Mouse (Mus musculus): ENCODE data around the gene Ppp1r1a. TPM values are rescaled to one million over a fixed set of nuclear protein-coding genes. Genes with fewer than 3 reads are reported as not detected.

The Ppp1r1a gene
- total RNA-seq, 1 experiment, result 14.1 TPM

DNA sequence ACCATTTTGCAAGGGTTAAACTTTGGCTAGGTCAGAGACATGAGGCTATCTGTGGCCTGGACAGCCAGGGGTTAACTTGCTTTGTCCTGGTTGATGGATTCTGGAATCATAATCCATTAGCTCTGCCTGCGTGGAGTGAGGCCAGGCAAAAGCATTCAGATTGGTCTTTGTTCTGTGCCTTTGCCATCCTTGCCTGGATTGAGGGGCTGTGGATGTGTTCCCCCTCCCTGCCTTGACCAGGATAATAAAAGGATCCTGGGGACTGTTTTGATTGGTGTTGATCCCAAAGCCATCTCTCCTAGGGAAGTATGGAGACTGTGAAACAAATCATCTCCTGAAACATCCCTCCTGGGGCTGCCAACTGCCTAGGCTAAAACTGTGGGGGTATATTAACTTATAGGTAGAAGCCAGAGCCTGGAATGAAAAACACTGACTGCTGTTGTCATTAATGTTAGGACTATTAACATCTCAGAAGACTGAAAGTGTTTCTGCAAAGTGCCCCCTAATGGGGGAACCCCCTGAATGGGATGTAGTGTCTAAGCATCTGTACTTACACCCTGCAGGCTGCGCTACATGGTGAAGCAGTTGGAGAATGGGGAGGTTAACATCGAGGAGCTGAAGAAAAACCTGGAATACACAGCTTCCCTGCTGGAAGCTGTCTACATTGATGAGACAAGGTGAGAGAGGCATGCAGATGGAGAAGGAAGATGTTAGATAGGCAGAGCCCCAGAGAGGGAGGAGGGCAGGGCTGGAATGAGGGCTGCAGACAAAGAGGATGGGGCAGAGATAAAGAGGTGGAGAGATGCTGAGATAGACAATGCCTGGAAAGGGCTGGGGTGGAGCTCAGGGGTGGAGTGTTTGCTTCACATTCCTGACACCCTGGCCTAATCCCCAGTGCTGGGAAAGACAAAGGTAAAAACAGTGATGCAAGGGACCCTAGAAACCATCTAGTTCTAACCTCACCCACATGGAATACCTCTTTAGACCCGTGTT lies 18.1 kb downstream of the Ppp1r1a start:
- in situ Hi-C loops (cut with MboI; ENCODE audit: low sequenced_read_pairs in 2 of 2, unreplicated experiment in 2 of 2), result no loop called here
- H3K9ac ChIP-seq (ENCODE audit: insufficient read depth, low read depth, low read length, poor library complexity, severe bottlenecking), result 0 out of 2 replicates have a peak overlapping the region, but pooled peaks have one; percentile 10
- DNase-seq (ENCODE audit: low read depth, low spot score), result peak; percentile 70
- H3K36me3 ChIP-seq (ENCODE audit: control insufficient read depth, insufficient read depth, low read length, poor library complexity, severe bottlenecking), result peaks cover 7% of the 10 kb centered on the region; the same call in 1 of the 2 replicates
- no peak overlapping the region for H3K4me3 ChIP-seq (ENCODE audit: insufficient read depth in 1 of 2, low read depth in 1 of 2, low read length in 2 of 2, poor library complexity in 1 of 2, severe bottlenecking in 1 of 2)
- TF ChIP-seq CHD2 (IDR thresholded peaks at IDR 0.05; ENCODE audit: low read depth, low read length), result no peak; the same call in 1 of the 2 replicates
- TF ChIP-seq MAFK (IDR thresholded peaks at IDR 0.05; ENCODE audit: insufficient read depth, low read depth, low read length), result 0 out of 2 replicates have a peak, but pooled peaks have one; percentile 24
- H3K4me1 ChIP-seq (ENCODE audit: control insufficient read depth in 2 of 2, insufficient read depth in 2 of 2, low read length in 2 of 2, poor library complexity in 1 of 2), result peaks cover 17 to 38% of the 10 kb centered on the region in 2 experiments; a peak in 3 of 4 replicates
- H3K27ac ChIP-seq (ENCODE audit: insufficient read depth, low read depth, low read length, poor library complexity, severe bottlenecking), result peak overlapping the region; percentile 96
- no peaks in the 10 kb centered on the region for H3K9me3 ChIP-seq (ENCODE audit: control insufficient read depth, insufficient read depth, low read depth, low read length)

DNA sequence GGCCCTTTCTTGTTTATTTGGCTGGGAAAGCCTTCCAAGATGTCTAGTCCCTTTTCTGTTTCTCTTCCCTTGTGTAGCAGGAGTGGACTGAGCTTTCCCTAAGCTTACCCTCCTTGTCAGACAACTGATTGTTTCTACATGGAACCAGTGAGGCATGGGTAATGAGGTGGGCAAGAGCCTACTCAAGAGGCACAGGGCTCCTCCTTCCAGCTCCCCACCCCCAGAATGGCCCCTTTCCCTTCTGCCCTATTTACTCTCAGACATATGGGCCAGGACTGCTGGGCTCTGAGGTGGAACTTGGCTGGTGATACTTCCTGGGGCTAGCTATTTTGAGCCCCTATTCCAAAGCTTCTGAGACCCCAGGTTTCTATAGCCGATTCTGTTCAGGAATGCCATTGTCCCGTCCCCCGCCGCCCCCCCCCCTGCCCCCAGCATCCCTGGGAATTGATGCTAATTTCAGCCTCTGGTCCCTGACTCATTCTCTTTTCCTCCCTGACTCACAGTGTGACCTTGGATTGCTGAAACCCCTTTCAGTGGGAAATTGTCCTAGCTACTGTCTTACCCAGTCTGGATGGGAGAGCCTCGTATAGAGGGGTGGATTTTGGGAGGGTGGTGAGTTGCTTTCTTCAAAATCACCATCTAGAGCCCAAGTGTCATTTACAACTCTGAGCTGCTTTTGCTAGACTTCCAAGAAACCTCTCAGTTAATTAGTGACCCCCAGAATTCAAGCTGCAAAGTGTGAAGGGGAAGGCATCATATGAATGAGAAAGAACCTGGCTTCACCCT lies 19.0 kb downstream of the Ppp1r1a start:
- peaks cover 2% of the 10 kb centered on the region; the same call in 1 of the 2 replicates for H3K36me3 ChIP-seq (ENCODE audit: control insufficient read depth, insufficient read depth, low read length, poor library complexity, severe bottlenecking)
- no peak for DNase-seq (ENCODE audit: low read depth, low spot score)

GRCm38 (mm10) chr15:103514914-103515313 lies 22.9 kb downstream of the Ppp1r1a start:
- H3K4me1 ChIP-seq (ENCODE audit: control insufficient read depth in 2 of 2, insufficient read depth in 2 of 2, low read length in 2 of 2, poor library complexity in 1 of 2), result peaks cover 6 to 18% of the 10 kb centered on the region in 2 experiments; a peak in 2 of 4 replicates
- no peaks in the 10 kb centered on the region for H3K9me3 ChIP-seq (ENCODE audit: control insufficient read depth, insufficient read depth, low read depth, low read length)
- in situ Hi-C loops (cut with MboI; ENCODE audit: low sequenced_read_pairs in 2 of 2, unreplicated experiment in 2 of 2), result no loop called here
- DNase-seq (ENCODE audit: low read depth, low spot score), result no peak
- no peak overlapping the region for H3K27ac ChIP-seq (ENCODE audit: insufficient read depth, low read depth, low read length, poor library complexity, severe bottlenecking)
- no peaks in the 10 kb centered on the region for H3K36me3 ChIP-seq (ENCODE audit: control insufficient read depth, insufficient read depth, low read length, poor library complexity, severe bottlenecking)
- H3K9ac ChIP-seq (ENCODE audit: insufficient read depth, low read depth, low read length, poor library complexity, severe bottlenecking), result no peak overlapping the region
- TF ChIP-seq CHD2 (IDR thresholded peaks at IDR 0.05; ENCODE audit: low read depth, low read length), result no peak
- no peak for TF ChIP-seq ZNF384 (IDR thresholded peaks at IDR 0.05; ENCODE audit: low read depth, low read length)
- TF ChIP-seq HCFC1 (IDR thresholded peaks at IDR 0.05; ENCODE audit: borderline replicate concordance, insufficient read depth, low read length), result no peak
- TF ChIP-seq MAFK (IDR thresholded peaks at IDR 0.05; ENCODE audit: insufficient read depth, low read depth, low read length), result no peak
- TF ChIP-seq ZC3H11A (IDR thresholded peaks at IDR 0.05; ENCODE audit: borderline replicate concordance, low read depth, low read length), result no peak
- H3K4me3 ChIP-seq (ENCODE audit: insufficient read depth in 1 of 2, low read depth in 1 of 2, low read length in 2 of 2, poor library complexity in 1 of 2, severe bottlenecking in 1 of 2), result peak overlapping the region in 1 of 2 experiments; percentile 87; a peak in 2 of 4 replicates

More for the DNA sequence above, 19.0 kb downstream of the Ppp1r1a start:
- H3K4me1 ChIP-seq (ENCODE audit: control insufficient read depth in 2 of 2, insufficient read depth in 2 of 2, low read length in 2 of 2, poor library complexity in 1 of 2), result peaks cover 17 to 37% of the 10 kb centered on the region in 2 experiments; a peak in 3 of 4 replicates
- peak overlapping the region in 1 of 2 experiments; percentile 4; a peak in 2 of 4 replicates for H3K4me3 ChIP-seq (ENCODE audit: insufficient read depth in 1 of 2, low read depth in 1 of 2, low read length in 2 of 2, poor library complexity in 1 of 2, severe bottlenecking in 1 of 2)
- H3K9me3 ChIP-seq (ENCODE audit: control insufficient read depth, insufficient read depth, low read depth, low read length), result no peaks in the 10 kb centered on the region
- in situ Hi-C loops (cut with MboI; ENCODE audit: low sequenced_read_pairs in 2 of 2, unreplicated experiment in 2 of 2), result no loop called here
- H3K9ac ChIP-seq (ENCODE audit: insufficient read depth, low read depth, low read length, poor library complexity, severe bottlenecking), result peak overlapping the region; percentile 20; the same call in 1 of the 2 replicates
- peak overlapping the region; percentile 96 for H3K27ac ChIP-seq (ENCODE audit: insufficient read depth, low read depth, low read length, poor library complexity, severe bottlenecking)
- TF ChIP-seq ZC3H11A (IDR thresholded peaks at IDR 0.05; ENCODE audit: borderline replicate concordance, low read depth, low read length) (no peak), MAFK (IDR thresholded peaks at IDR 0.05; ENCODE audit: insufficient read depth, low read depth, low read length) (no peak), HCFC1 (IDR thresholded peaks at IDR 0.05; ENCODE audit: borderline replicate concordance, insufficient read depth, low read length) (no peak), CHD2 (IDR thresholded peaks at IDR 0.05; ENCODE audit: low read depth, low read length) (no peak), ZNF384 (IDR thresholded peaks at IDR 0.05; ENCODE audit: low read depth, low read length) (no peak)

- Histone ChIP-seq H3K4me3 (ENCODE audit: insufficient read depth in 1 of 2, low read depth in 1 of 2, low read length in 2 of 2, poor library complexity in 1 of 2, severe bottlenecking in 1 of 2) (peak overlapping the region; percentile 35 to 87; a peak in 3 of 4 replicates), H3K4me1 (ENCODE audit: control insufficient read depth in 2 of 2, insufficient read depth in 2 of 2, low read length in 2 of 2, poor library complexity in 1 of 2) (peaks cover 6 to 16% of the 10 kb centered on the region in 2 experiments; a peak in 2 of 4 replicates), H3K9me3 (ENCODE audit: control insufficient read depth, insufficient read depth, low read depth, low read length) (no peaks in the 10 kb centered on the region), H3K36me3 (ENCODE audit: control insufficient read depth, insufficient read depth, low read length, poor library complexity, severe bottlenecking) (no peaks in the 10 kb centered on the region), H3K27ac (ENCODE audit: insufficient read depth, low read depth, low read length, poor library complexity, severe bottlenecking) (no peak overlapping the region), H3K9ac (ENCODE audit: insufficient read depth, low read depth, low read length, poor library complexity, severe bottlenecking) (no peak overlapping the region; the same call in 1 of the 2 replicates)
- in situ Hi-C loops (cut with MboI; ENCODE audit: low sequenced_read_pairs in 2 of 2, unreplicated experiment in 2 of 2), result no loop called here
- DNase-seq (ENCODE audit: low read depth, low spot score), result peak; percentile 83
- no peak for TF ChIP-seq CHD2 (IDR thresholded peaks at IDR 0.05; ENCODE audit: low read depth, low read length)
- TF ChIP-seq MAFK (IDR thresholded peaks at IDR 0.05; ENCODE audit: insufficient read depth, low read depth, low read length), result no peak
- no peak for TF ChIP-seq ZNF384 (IDR thresholded peaks at IDR 0.05; ENCODE audit: low read depth, low read length)
- no peak for TF ChIP-seq ZC3H11A (IDR thresholded peaks at IDR 0.05; ENCODE audit: borderline replicate concordance, low read depth, low read length)
- TF ChIP-seq HCFC1 (IDR thresholded peaks at IDR 0.05; ENCODE audit: borderline replicate concordance, insufficient read depth, low read length), result no peak
These were observed 23.7 kb downstream of the Ppp1r1a start for GRCm38 (mm10) chr15:103514119-103514518.
